In genomic region chr6:113442087-113442441, GRCm38 (mm10) we compare ENCODE assay signal across 8 mouse cellular contexts. TPM values are rescaled to one million over a fixed set of nuclear protein-coding genes. Genes with fewer than 3 reads are reported as not detected.
A peak's percentile ranks its signal among the peaks of the same experiment; 100 is the strongest.
DNase-seq lines count a peak whose midpoint lies in the region; ATAC-seq and TF ChIP-seq lines count a peak whose summit lies in the region.
"Had no signal": no experiment of that assay in that cellular context is flagged by ENCODE, and none has a peak within 500 bp of the region (broad histone marks: within the 10 kb centered on the region; RNA-seq: fewer than 3 reads in every experiment).

No protein-coding gene starts in this region.

- no peak for TF ChIP-seq CTCF in olfactory bulb, adult 2 months (IDR thresholded peaks at IDR 0.05; ENCODE audit: insufficient read depth, low read depth, low read length)

- H3K36me3 ChIP-seq in lung, embryonic 15.5 days: peaks cover 11% of the 10 kb centered on the region
- H3K36me3 ChIP-seq in embryonic facial prominence, embryonic 15.5 days: peaks cover 13% of the 10 kb centered on the region
- 0 out of 2 replicates have a peak, but pooled peaks cover 4% of the 10 kb centered on the region for H3K36me3 ChIP-seq in intestine, embryonic 16.5 days (ENCODE audit: control insufficient read depth, insufficient read depth, low read length)

- ATAC-seq in lung, embryonic 15.5 days (ENCODE audit: borderline replicate concordance, extremely low read depth, low FRiP score, low TSS enrichment): peak; percentile 12; the same call in 1 of the 2 replicates
- ATAC-seq in embryonic facial prominence, embryonic 15.5 days (ENCODE audit: insufficient number of reproducible peaks, low FRiP score, low TSS enrichment, low read depth): no peak
- 0 out of 2 replicates have a peak, but pooled peaks have one; percentile 14 for ATAC-seq in intestine, embryonic 16.5 days

- no peak for DNase-seq in lung, adult 18-20 months
- DNase-seq in adrenal gland, adult 18-20 months (ENCODE audit: low spot score in 2 of 2): no peak
- DNase-seq in cerebellum, postnatal 25 days: no peak

- 0 out of 2 replicates have a peak overlapping the region, but pooled peaks have one; percentile 45 for H3K27ac ChIP-seq in lung, embryonic 15.5 days
- peak overlapping the region; percentile 52 for H3K27ac ChIP-seq in embryonic facial prominence, embryonic 15.5 days (replicated peaks)
- 0 out of 2 replicates have a peak overlapping the region, but pooled peaks have one; percentile 1 for H3K27ac ChIP-seq in intestine, embryonic 16.5 days (ENCODE audit: low read length)
- 0 out of 2 replicates have a peak overlapping the region, but pooled peaks have one; percentile 16 for H3K27ac ChIP-seq in olfactory bulb, adult 2 months (ENCODE audit: insufficient read depth, low read depth, low read length)

- H3K27me3 ChIP-seq in lung, embryonic 15.5 days: no peaks in the 10 kb centered on the region
- H3K27me3 ChIP-seq in embryonic facial prominence, embryonic 15.5 days: no peaks in the 10 kb centered on the region
- no peaks in the 10 kb centered on the region for H3K27me3 ChIP-seq in intestine, embryonic 16.5 days (replicated peaks; ENCODE audit: control insufficient read depth, insufficient read depth, low read length)

- TF ChIP-seq POLR2A in olfactory bulb, adult 2 months (IDR thresholded peaks at IDR 0.05; ENCODE audit: insufficient read depth, low read depth, low read length): no peak

- H3K9ac ChIP-seq in lung, embryonic 15.5 days: peak overlapping the region; percentile 94
- H3K9ac ChIP-seq in embryonic facial prominence, embryonic 15.5 days: peak overlapping the region; percentile 86
- H3K9ac ChIP-seq in intestine, embryonic 16.5 days (ENCODE audit: low read depth, low read length): peak overlapping the region; percentile 94

- peak overlapping the region; percentile 100 for H3K4me3 ChIP-seq in lung, embryonic 15.5 days
- peak overlapping the region; percentile 97 for H3K4me3 ChIP-seq in embryonic facial prominence, embryonic 15.5 days (replicated peaks)
- peak overlapping the region; percentile 79 for H3K4me3 ChIP-seq in intestine, embryonic 16.5 days (ENCODE audit: low read length)
- peak overlapping the region; percentile 71 for H3K4me3 ChIP-seq in olfactory bulb, adult 2 months (ENCODE audit: insufficient read depth, low read depth, low read length)

- H3K4me2 ChIP-seq in lung, embryonic 15.5 days: peak overlapping the region; percentile 63
- H3K4me2 ChIP-seq in embryonic facial prominence, embryonic 15.5 days (replicated peaks): peak overlapping the region; percentile 83
- peak overlapping the region; percentile 87 for H3K4me2 ChIP-seq in intestine, embryonic 16.5 days (ENCODE audit: low read depth, low read length)

- peaks cover 13% of the 10 kb centered on the region for H3K4me1 ChIP-seq in lung, embryonic 15.5 days
- H3K4me1 ChIP-seq in embryonic facial prominence, embryonic 15.5 days: peaks cover 5% of the 10 kb centered on the region
- peaks cover 7% of the 10 kb centered on the region; the same call in 1 of the 2 replicates for H3K4me1 ChIP-seq in intestine, embryonic 16.5 days (ENCODE audit: control insufficient read depth, insufficient read depth, low read length)
- H3K4me1 ChIP-seq in olfactory bulb, adult 2 months (ENCODE audit: control insufficient read depth, insufficient read depth, low read length): peaks cover 4% of the 10 kb centered on the region; the same call in 1 of the 2 replicates

- 39% methylated on average over 9 of the region's 9 CpGs for WGBS in lung, embryonic 15.5 days
- 38% methylated on average over 9 of the region's 9 CpGs for whole genome bisulfite sequencing in embryonic facial prominence, embryonic 15.5 days
- WGBS in intestine, embryonic 16.5 days: 41% methylated on average over 9 of the region's 9 CpGs
- WGBS in olfactory bulb, adult 2 months: 35% methylated on average over 9 of the region's 9 CpGs

- no peaks in the 10 kb centered on the region for H3K9me3 ChIP-seq in lung, embryonic 15.5 days
- H3K9me3 ChIP-seq in embryonic facial prominence, embryonic 15.5 days (replicated peaks): no peaks in the 10 kb centered on the region
- H3K9me3 ChIP-seq in intestine, embryonic 16.5 days (ENCODE audit: control insufficient read depth, low read length): no peaks in the 10 kb centered on the region

RNA-seq across cellular contexts. Expression of gene Jagn1, which starts 0.3 kb away (rescaled TPM):
- 77.1 and 82.8 TPM in 2 replicates for polyA plus RNA-seq in lung, embryonic 15.5 days (2015; fragmentation: Nextera tagmentation; extraction: Ambion mirVana)
- polyA plus RNA-seq in embryonic facial prominence, embryonic 15.5 days (2015; fragmentation: Nextera tagmentation; extraction: Ambion mirVana): 81.4 and 84.8 TPM in 2 replicates
- polyA plus RNA-seq in intestine, embryonic 16.5 days (2015; fragmentation: Nextera tagmentation; extraction: Ambion mirVana): 82.6 and 89.7 TPM in 2 replicates
- not detected in 2 replicates for polyA plus RNA-seq in olfactory bulb, adult 2 months (2012; ENCODE audit: insufficient read depth, insufficient read length, low replicate concordance, missing spikeins)
- total RNA-seq in adrenal gland, adult 18-20 months (2021): 10 to 100 TPM; 47.2 to 49.7 TPM

RNA-seq across cellular contexts. Expression of gene Cidec, which starts 6.5 kb away (rescaled TPM):
- not detected in 2 replicates for polyA plus RNA-seq in lung, embryonic 15.5 days (2015; fragmentation: Nextera tagmentation; extraction: Ambion mirVana)
- polyA plus RNA-seq in embryonic facial prominence, embryonic 15.5 days (2015; fragmentation: Nextera tagmentation; extraction: Ambion mirVana): not detected in 2 replicates
- polyA plus RNA-seq in intestine, embryonic 16.5 days (2015; fragmentation: Nextera tagmentation; extraction: Ambion mirVana): 24.4 and 35.0 TPM in 2 replicates
- not detected in 2 replicates for polyA plus RNA-seq in olfactory bulb, adult 2 months (2012; ENCODE audit: insufficient read depth, insufficient read length, low replicate concordance, missing spikeins)
- total RNA-seq in adrenal gland, adult 18-20 months (2021): 100 to 1,000 TPM; 321 to 750 TPM
- total RNA-seq: neutrophil, adult 5-6 weeks had no signal

RNA-seq across cellular contexts. Expression of gene Il17re, which starts 16.2 kb away (rescaled TPM):
- polyA plus RNA-seq in lung, embryonic 15.5 days (2015; fragmentation: Nextera tagmentation; extraction: Ambion mirVana): 19.5 and 23.5 TPM in 2 replicates
- 11.7 and 12.2 TPM in 2 replicates for polyA plus RNA-seq in embryonic facial prominence, embryonic 15.5 days (2015; fragmentation: Nextera tagmentation; extraction: Ambion mirVana)
- polyA plus RNA-seq in intestine, embryonic 16.5 days (2015; fragmentation: Nextera tagmentation; extraction: Ambion mirVana): 7.7 and 9.5 TPM in 2 replicates
- not detected in 2 replicates for polyA plus RNA-seq in olfactory bulb, adult 2 months (2012; ENCODE audit: insufficient read depth, insufficient read length, low replicate concordance, missing spikeins)
- total RNA-seq in adrenal gland, adult 18-20 months (2021): 1 to 10 TPM in 1 of 2 experiments, under 1 TPM in 1; 0.83 to 2.6 TPM

RNA-seq across cellular contexts. Expression of gene Rpusd3, which starts 22.9 kb away (rescaled TPM):
- polyA plus RNA-seq in lung, embryonic 15.5 days (2015; fragmentation: Nextera tagmentation; extraction: Ambion mirVana): 19.1 and 20.9 TPM in 2 replicates
- polyA plus RNA-seq in embryonic facial prominence, embryonic 15.5 days (2015; fragmentation: Nextera tagmentation; extraction: Ambion mirVana): 16.7 and 19.7 TPM in 2 replicates
- 32.4 and 35.5 TPM in 2 replicates for polyA plus RNA-seq in intestine, embryonic 16.5 days (2015; fragmentation: Nextera tagmentation; extraction: Ambion mirVana)
- not detected in 2 replicates for polyA plus RNA-seq in olfactory bulb, adult 2 months (2012; ENCODE audit: insufficient read depth, insufficient read length, low replicate concordance, missing spikeins)
- total RNA-seq in adrenal gland, adult 18-20 months (2021): 1 to 10 TPM; 6.3 to 8.5 TPM

RNA-seq across cellular contexts. Expression of gene Il17rc, which starts 29.2 kb away (rescaled TPM):
- polyA plus RNA-seq in lung, embryonic 15.5 days (2015; fragmentation: Nextera tagmentation; extraction: Ambion mirVana): 19.1 and 20.2 TPM in 2 replicates
- 34.3 and 37.5 TPM in 2 replicates for polyA plus RNA-seq in embryonic facial prominence, embryonic 15.5 days (2015; fragmentation: Nextera tagmentation; extraction: Ambion mirVana)
- polyA plus RNA-seq in intestine, embryonic 16.5 days (2015; fragmentation: Nextera tagmentation; extraction: Ambion mirVana): 34.6 and 38.0 TPM in 2 replicates
- polyA plus RNA-seq in olfactory bulb, adult 2 months (2012; ENCODE audit: insufficient read depth, insufficient read length, low replicate concordance, missing spikeins): not detected in 2 replicates
- 10 to 100 TPM; 19.9 to 26.9 TPM for total RNA-seq in adrenal gland, adult 18-20 months (2021)
- total RNA-seq: neutrophil, adult 5-6 weeks had no signal

Comparison
In these comparisons a context has a peak if more than half of its experiments do, and no peak if none do; other contexts are left out.
1. H3K27ac ChIP-seq: peak in every context shown above with its lines; median percentile 52 in embryonic facial prominence, embryonic 15.5 days; 45 in lung, embryonic 15.5 days; 16 in olfactory bulb, adult 2 months; 1 in intestine, embryonic 16.5 days.
2. RNA of gene Jagn1, which starts 0.3 kb away (polyA plus RNA-seq): 82.6 to 89.7 TPM in intestine, embryonic 16.5 days, 81.4 to 84.8 TPM in embryonic facial prominence, embryonic 15.5 days and 77.1 to 82.8 TPM in lung, embryonic 15.5 days; not detected in olfactory bulb, adult 2 months; every median in the first group is over 10 times any median in the second.
3. RNA of gene Cidec, which starts 6.5 kb away (polyA plus RNA-seq): 24.4 to 35.0 TPM in intestine, embryonic 16.5 days; not detected in embryonic facial prominence, embryonic 15.5 days, not detected in lung, embryonic 15.5 days and not detected in olfactory bulb, adult 2 months; every median in the first group is over 10 times any median in the second.
4. Peak in every context shown above with its lines, with median percentiles within 50 percentile points of each other: H3K4me2 ChIP-seq, H3K4me3 ChIP-seq and H3K9ac ChIP-seq.